Mouse (Mus musculus) splenic B cell, adult 2 months (primary cell): ENCODE measurements at regions not wholly inside any gene's neighbourhood (a gene's known extent, or its start where the extent isn't known, plus 50 kb on each side); places are given as distances from the start of the nearest gene placed in this dataset.

Source experiments
- DNase-seq: peaks from one replicate; pipeline ENCODE4 v3.0.0-alpha.2; 2011; ENCODE audit warnings: low read depth, low spot score
- H3K27me3 ChIP-seq: 2 replicates; pipeline ENCODE4 v1.6.1; 2012; ENCODE audit warnings: mild to moderate bottlenecking, low read length, moderate library complexity, mixed read lengths; ENCODE audit not compliant: control insufficient read depth, poor library complexity, insufficient read depth, severe bottlenecking
- H3K36me3 ChIP-seq: 2 replicates; pipeline ENCODE4 v1.6.1; 2012; ENCODE audit warnings: mild to moderate bottlenecking, low read length, moderate library complexity, mixed read lengths; ENCODE audit not compliant: control insufficient read depth, poor library complexity, insufficient read depth, severe bottlenecking

- Histone ChIP-seq H3K27me3 (no peaks in the 10 kb centered on the region), H3K36me3 (no peaks in the 10 kb centered on the region)
- no peak for DNase-seq
Observed at GRCm38 (mm10) chr14:102925769-102926443, 56.5 kb downstream of the Kctd12 start.

- no peaks in the 10 kb centered on the region for H3K27me3 ChIP-seq
- H3K36me3 ChIP-seq, result no peaks in the 10 kb centered on the region
- DNase-seq, result peak; percentile 90
Observed at GRCm38 (mm10) chr14:102924674-102925073, 57.8 kb downstream of the Kctd12 start.

GRCm38 (mm10) chr14:102922496-102922993 is 59.9 kb downstream of the Kctd12 start:
- DNase-seq, result peak; percentile 50
- H3K27me3 ChIP-seq, result no peaks in the 10 kb centered on the region
- no peaks in the 10 kb centered on the region for H3K36me3 ChIP-seq

- H3K36me3 ChIP-seq, result no peaks in the 10 kb centered on the region
- no peak for DNase-seq
- H3K27me3 ChIP-seq, result no peaks in the 10 kb centered on the region
Observed at GRCm38 (mm10) chr14:102920415-102920814, 62.0 kb downstream of the Kctd12 start.

GRCm38 (mm10) chr14:102919261-102919801 is 63.1 kb downstream of the Kctd12 start:
- no peaks in the 10 kb centered on the region for H3K27me3 ChIP-seq
- no peaks in the 10 kb centered on the region for H3K36me3 ChIP-seq
- no peak for DNase-seq

GRCm38 (mm10) chr14:102917929-102918328 is 64.5 kb downstream of the Kctd12 start:
- no peak for DNase-seq
- no peaks in the 10 kb centered on the region for H3K27me3 ChIP-seq
- H3K36me3 ChIP-seq, result no peaks in the 10 kb centered on the region

GRCm38 (mm10) chr14:102915918-102916317 is 66.5 kb downstream of the Kctd12 start:
- no peak for DNase-seq
- H3K27me3 ChIP-seq, result no peaks in the 10 kb centered on the region
- H3K36me3 ChIP-seq, result no peaks in the 10 kb centered on the region

- Histone ChIP-seq H3K27me3 (no peaks in the 10 kb centered on the region), H3K36me3 (no peaks in the 10 kb centered on the region)
- no peak for DNase-seq
Observed at GRCm38 (mm10) chr14:102911582-102911981, 70.9 kb downstream of the Kctd12 start.

GRCm38 (mm10) chr14:102908990-102909389 is 73.4 kb downstream of the Kctd12 start:
- Histone ChIP-seq H3K36me3 (no peaks in the 10 kb centered on the region), H3K27me3 (no peaks in the 10 kb centered on the region)
- DNase-seq, result no peak

GRCm38 (mm10) chr14:102907411-102908103 is 74.9 kb downstream of the Kctd12 start:
- DNase-seq, result peak; percentile 73
- no peaks in the 10 kb centered on the region for H3K36me3 ChIP-seq
- H3K27me3 ChIP-seq, result no peaks in the 10 kb centered on the region

- H3K27me3 ChIP-seq, result no peaks in the 10 kb centered on the region
- peak; percentile 66 for DNase-seq
- no peaks in the 10 kb centered on the region for H3K36me3 ChIP-seq
Observed at GRCm38 (mm10) chr14:102906826-102907225, 75.6 kb downstream of the Kctd12 start.

- no peak for DNase-seq
- Histone ChIP-seq H3K36me3 (no peaks in the 10 kb centered on the region), H3K27me3 (no peaks in the 10 kb centered on the region)
Observed at GRCm38 (mm10) chr14:102906286-102906685, 76.2 kb downstream of the Kctd12 start.

GRCm38 (mm10) chr14:102902906-102903305 is 79.5 kb downstream of the Kctd12 start:
- H3K36me3 ChIP-seq, result no peaks in the 10 kb centered on the region
- H3K27me3 ChIP-seq, result no peaks in the 10 kb centered on the region
- DNase-seq, result no peak

GRCm38 (mm10) chr14:102902236-102902635 is 80.2 kb downstream of the Kctd12 start:
- no peaks in the 10 kb centered on the region for H3K36me3 ChIP-seq
- no peak for DNase-seq

GRCm38 (mm10) chr14:102898445-102898844 is 84.0 kb downstream of the Kctd12 start:
- DNase-seq, result no peak
- Histone ChIP-seq H3K36me3 (no peaks in the 10 kb centered on the region), H3K27me3 (no peaks in the 10 kb centered on the region)

More at GRCm38 (mm10) chr14:102902236-102902635, 80.2 kb downstream of the Kctd12 start:
- H3K27me3 ChIP-seq, result no peaks in the 10 kb centered on the region
